Mouse (Mus musculus) C2C12 (cell line): ENCODE data around the gene Mef2a. TPM values are rescaled to one million over a fixed set of nuclear protein-coding genes. Genes with fewer than 3 reads are reported as not detected.

Experiments used
- H3K27me3 ChIP-seq: one replicate; pipeline ENCODE4 v1.6.1; 2011; ENCODE audit not compliant: control insufficient read depth, insufficient read depth, insufficient read length
- H3K36me3 ChIP-seq: one replicate; pipeline ENCODE4 v1.6.1; 2011; ENCODE audit not compliant: control insufficient read depth, insufficient read depth
- H3K4me3 ChIP-seq: one replicate; pipeline ENCODE4 v1.5.1; 2011; ENCODE audit warnings: mild to moderate bottlenecking, control low read depth; ENCODE audit not compliant: poor library complexity, insufficient read depth, severe bottlenecking
- H3K79me2 ChIP-seq: one replicate; pipeline ENCODE4 v1.6.1; 2011; ENCODE audit not compliant: control insufficient read depth, insufficient read depth
- H3K79me3 ChIP-seq: one replicate; pipeline ENCODE4 v1.6.1; 2011; ENCODE audit warnings: low read depth, control low read depth
- H3ac ChIP-seq: one replicate; pipeline ENCODE3; 2011; ENCODE audit warnings: low read depth; ENCODE audit not compliant: control insufficient read depth, insufficient read length
- CEBPB ChIP-seq: IDR thresholded peaks from one replicate; pipeline ENCODE4 v1.6.1; 2011; ENCODE audit warnings: low read depth, mild to moderate bottlenecking, control low read depth, moderate library complexity
- CTCF ChIP-seq: IDR thresholded peaks from one replicate; pipeline ENCODE4 v1.5.1; 2011; ENCODE audit not compliant: control insufficient read depth, insufficient read depth, insufficient read length
- FOSL1 ChIP-seq: IDR thresholded peaks from one replicate; pipeline ENCODE4 v1.8.0; 2011; ENCODE audit warnings: mild to moderate bottlenecking, low read length; ENCODE audit not compliant: poor library complexity, insufficient read depth, severe bottlenecking
- MAX ChIP-seq: IDR thresholded peaks from one replicate; pipeline ENCODE4 v1.6.1; 2011; ENCODE audit warnings: mild to moderate bottlenecking, control low read depth
- MYOD1 ChIP-seq: IDR thresholded peaks from one replicate; pipeline ENCODE4 v1.6.1; 2011; ENCODE audit warnings: low read depth; ENCODE audit not compliant: control insufficient read depth, insufficient read length
- MYOG ChIP-seq: IDR thresholded peaks from one replicate; pipeline ENCODE4 v1.6.1; 2011; ENCODE audit not compliant: control insufficient read depth, insufficient read length; ENCODE audit errors: extremely low read depth
- USF1 ChIP-seq: IDR thresholded peaks from one replicate; pipeline ENCODE4 v1.6.1; 2011; ENCODE audit warnings: low read depth, mild to moderate bottlenecking, control low read depth, moderate library complexity
- polyA plus RNA-seq: library from polyadenylated mRNA; unstranded; fragments of >200 nt; fragmentation: generic; extraction: Trizol; gene quantifications from one replicate; pipeline ENCODE4 v1.2.1, GENCODE M21; 2012; ENCODE audit warnings: missing spikeins

The Mef2a gene
- polyA plus RNA-seq, 1 experiment = 14.8 TPM

DNA sequence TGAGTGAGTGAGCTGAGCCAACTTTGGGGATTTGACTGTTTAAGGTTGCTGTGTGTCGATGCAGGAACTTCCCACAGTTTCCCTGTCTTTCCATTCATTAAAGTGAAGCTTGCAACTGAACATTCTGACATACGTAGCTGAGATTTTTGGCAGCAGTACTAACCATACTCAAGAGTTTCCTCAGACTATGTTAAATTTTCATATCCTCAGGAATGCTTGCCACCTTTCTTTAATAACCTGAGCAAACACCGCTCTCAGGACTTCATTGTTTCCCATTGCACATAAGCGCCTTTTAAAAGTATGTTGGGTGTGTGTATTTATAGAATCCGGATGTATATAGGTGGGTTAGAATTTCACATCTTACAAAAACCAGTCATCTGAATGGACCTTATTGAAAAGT lies 45.5 kb upstream of the Mef2a start:
- no peaks in the 10 kb centered on the region for H3K79me2 ChIP-seq
- H3K27me3 ChIP-seq = no peaks in the 10 kb centered on the region
- no peak overlapping the region for H3K4me3 ChIP-seq
- H3K36me3 ChIP-seq = no peaks in the 10 kb centered on the region
- TF ChIP-seq CTCF = no peak
- TF ChIP-seq CEBPB = no peak
- no peak for TF ChIP-seq MYOG
- no peak for TF ChIP-seq MYOD1
- no peak for TF ChIP-seq USF1
- TF ChIP-seq MAX = no peak
- TF ChIP-seq FOSL1 = no peak
- no peak overlapping the region for H3ac ChIP-seq
- no peaks in the 10 kb centered on the region for H3K79me3 ChIP-seq

GRCm38 (mm10) chr7:67414766-67415165 lies 42.1 kb upstream of the Mef2a start:
- Histone ChIP-seq H3ac (no peak overlapping the region), H3K4me3 (no peak overlapping the region), H3K27me3 (no peaks in the 10 kb centered on the region), H3K36me3 (no peaks in the 10 kb centered on the region), H3K79me2 (no peaks in the 10 kb centered on the region), H3K79me3 (no peaks in the 10 kb centered on the region)
- no peak for TF ChIP-seq CTCF
- peak; percentile 69 for TF ChIP-seq MYOD1

DNA sequence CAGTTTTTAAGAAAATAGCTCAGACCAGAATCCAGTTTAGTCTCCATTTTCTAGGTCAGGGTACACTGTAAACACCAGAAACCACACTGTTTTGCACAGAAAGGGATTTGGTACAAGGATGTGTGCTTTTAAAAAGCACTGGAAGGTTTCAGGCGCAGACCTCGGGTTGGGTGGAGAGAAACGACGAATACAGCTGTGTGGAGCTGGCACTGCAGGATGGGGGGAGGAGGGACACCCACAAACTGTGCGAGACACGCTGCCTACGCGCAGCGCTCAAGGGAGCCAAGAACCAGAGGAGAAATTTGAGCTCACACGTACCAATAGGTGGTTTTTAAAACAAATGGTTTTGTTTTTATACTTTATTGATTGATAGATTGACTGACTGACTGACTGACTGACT lies 40.0 kb upstream of the Mef2a start:
- TF ChIP-seq MYOD1 (no peak), MAX (no peak), FOSL1 (no peak), MYOG (no peak), USF1 (no peak), CEBPB (no peak), CTCF (no peak)
- Histone ChIP-seq H3K79me3 (no peaks in the 10 kb centered on the region), H3K27me3 (no peaks in the 10 kb centered on the region), H3K4me3 (no peak overlapping the region), H3K79me2 (no peaks in the 10 kb centered on the region), H3ac (no peak overlapping the region), H3K36me3 (no peaks in the 10 kb centered on the region)

- H3K4me3 ChIP-seq = no peak overlapping the region
- H3K79me3 ChIP-seq = no peaks in the 10 kb centered on the region
- no peaks in the 10 kb centered on the region for H3K36me3 ChIP-seq
- H3K27me3 ChIP-seq = no peaks in the 10 kb centered on the region
- no peak for TF ChIP-seq USF1
- no peak for TF ChIP-seq MYOD1
- no peak for TF ChIP-seq FOSL1
- TF ChIP-seq MAX = no peak
- TF ChIP-seq CTCF = no peak
- TF ChIP-seq MYOG = no peak
- TF ChIP-seq CEBPB = no peak
- no peaks in the 10 kb centered on the region for H3K79me2 ChIP-seq
- no peak overlapping the region for H3ac ChIP-seq
These were observed 34.4 kb upstream of the Mef2a start for GRCm38 (mm10) chr7:67407019-67407418.

- TF ChIP-seq CTCF (no peak), FOSL1 (no peak), MYOD1 (no peak), MAX (no peak), MYOG (no peak), USF1 (no peak), CEBPB (no peak)
- H3K79me2 ChIP-seq = no peaks in the 10 kb centered on the region
- H3K36me3 ChIP-seq = no peaks in the 10 kb centered on the region
- H3K27me3 ChIP-seq = no peaks in the 10 kb centered on the region
- no peak overlapping the region for H3K4me3 ChIP-seq
- no peak overlapping the region for H3ac ChIP-seq
- no peaks in the 10 kb centered on the region for H3K79me3 ChIP-seq
These were observed 31.5 kb upstream of the Mef2a start for GRCm38 (mm10) chr7:67404176-67404575.

DNA sequence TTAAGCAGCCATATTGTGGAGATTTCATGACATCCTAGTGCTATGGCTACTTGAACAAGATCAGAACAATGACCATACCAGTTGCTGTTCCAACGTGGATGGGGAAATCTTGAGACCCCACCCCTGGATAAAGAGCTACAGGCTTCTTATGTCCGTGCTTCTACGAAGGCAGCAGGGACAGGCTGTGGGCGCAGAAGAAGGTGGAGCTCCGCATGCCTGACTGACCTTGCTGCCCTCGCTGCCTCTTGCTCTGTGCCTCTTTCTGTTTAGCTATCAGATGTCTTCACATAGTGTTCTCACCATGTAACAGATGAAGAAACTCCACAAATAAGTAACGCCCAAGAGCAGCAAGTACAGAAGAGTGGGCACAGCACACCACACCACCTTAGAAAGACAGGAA lies 29.7 kb upstream of the Mef2a start:
- H3K79me2 ChIP-seq = no peaks in the 10 kb centered on the region
- no peaks in the 10 kb centered on the region for H3K36me3 ChIP-seq
- no peak for TF ChIP-seq CTCF
- no peak for TF ChIP-seq MYOG
- TF ChIP-seq MAX = no peak
- TF ChIP-seq FOSL1 = no peak
- no peak for TF ChIP-seq CEBPB
- TF ChIP-seq USF1 = no peak
- no peak for TF ChIP-seq MYOD1
- no peaks in the 10 kb centered on the region for H3K27me3 ChIP-seq
- H3ac ChIP-seq = no peak overlapping the region
- no peaks in the 10 kb centered on the region for H3K79me3 ChIP-seq
- no peak overlapping the region for H3K4me3 ChIP-seq
